Mouse (Mus musculus): ENCODE results near the gene Abcc8.

Abcc8 gene

DNA sequence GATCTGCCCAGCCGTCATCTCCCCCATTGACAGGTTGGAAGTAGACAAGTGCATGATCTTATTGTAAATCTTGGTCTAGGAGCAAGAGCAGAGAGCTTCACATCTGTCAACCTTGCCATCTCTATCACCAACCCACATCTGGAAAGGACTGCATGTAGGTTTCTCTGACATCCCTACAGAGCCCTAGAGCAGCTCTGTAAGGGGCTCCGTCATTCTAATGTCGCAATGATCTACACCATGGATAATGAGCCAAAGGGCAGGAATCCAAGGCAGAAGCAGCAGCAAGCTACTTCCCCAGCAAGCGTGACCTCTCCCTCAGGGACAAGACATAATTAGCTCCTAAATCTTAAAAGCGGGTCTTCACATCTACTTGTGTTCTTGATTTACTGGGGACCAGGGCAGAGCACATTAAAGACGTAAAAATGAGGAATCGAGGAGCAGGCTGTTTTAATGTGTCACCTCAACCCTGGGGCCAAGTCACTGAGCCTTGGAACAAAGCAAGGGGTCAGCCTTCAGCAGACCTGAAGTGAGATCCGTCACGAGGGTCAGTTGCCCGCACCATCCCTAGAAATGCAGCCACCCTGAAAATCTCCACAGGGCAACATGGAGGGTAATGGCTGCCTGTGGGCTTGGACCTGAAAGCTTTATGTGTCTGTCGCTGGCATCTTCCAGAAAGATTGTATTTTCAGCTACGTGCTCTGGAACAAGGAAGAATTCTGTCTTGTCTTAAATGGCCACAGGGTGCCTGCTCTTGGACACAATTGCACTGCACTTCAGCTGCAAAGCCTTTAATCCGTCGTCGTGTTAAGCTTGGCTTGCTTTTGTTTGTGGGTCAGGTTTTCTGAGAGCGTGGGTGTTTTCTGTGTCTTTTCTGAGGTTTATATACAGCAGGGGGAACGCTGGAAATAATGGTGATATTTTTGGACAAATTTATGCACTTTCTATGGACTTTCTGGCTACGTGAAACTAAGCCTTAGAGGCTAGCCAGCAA is 25.0 kb downstream of the Abcc8 start:
- no peak for DNase-seq

GRCm38 (mm10) chr7:46152819-46153351 is 26.9 kb downstream of the Abcc8 start:
- no peak for DNase-seq

DNA sequence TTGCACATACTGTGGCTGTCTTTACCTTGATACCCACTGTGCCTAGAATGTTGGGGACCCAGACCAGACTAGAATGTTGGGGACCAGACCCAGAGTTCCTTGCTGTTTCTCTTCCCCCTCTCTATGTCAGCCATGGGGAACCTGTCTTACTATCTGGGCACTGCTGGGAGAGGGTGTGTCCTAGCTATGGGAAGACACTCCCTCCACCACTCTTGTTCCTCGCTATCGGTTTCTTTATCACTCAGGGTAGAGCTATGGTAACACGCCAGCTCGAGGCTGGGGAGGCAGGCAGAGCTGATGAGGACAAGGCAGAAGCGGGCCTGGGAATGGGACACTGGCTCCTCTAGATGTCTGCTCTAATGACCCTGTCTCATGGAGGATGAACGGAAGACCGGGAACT is 32.4 kb downstream of the Abcc8 start:
- DNase-seq: no peak

DNA sequence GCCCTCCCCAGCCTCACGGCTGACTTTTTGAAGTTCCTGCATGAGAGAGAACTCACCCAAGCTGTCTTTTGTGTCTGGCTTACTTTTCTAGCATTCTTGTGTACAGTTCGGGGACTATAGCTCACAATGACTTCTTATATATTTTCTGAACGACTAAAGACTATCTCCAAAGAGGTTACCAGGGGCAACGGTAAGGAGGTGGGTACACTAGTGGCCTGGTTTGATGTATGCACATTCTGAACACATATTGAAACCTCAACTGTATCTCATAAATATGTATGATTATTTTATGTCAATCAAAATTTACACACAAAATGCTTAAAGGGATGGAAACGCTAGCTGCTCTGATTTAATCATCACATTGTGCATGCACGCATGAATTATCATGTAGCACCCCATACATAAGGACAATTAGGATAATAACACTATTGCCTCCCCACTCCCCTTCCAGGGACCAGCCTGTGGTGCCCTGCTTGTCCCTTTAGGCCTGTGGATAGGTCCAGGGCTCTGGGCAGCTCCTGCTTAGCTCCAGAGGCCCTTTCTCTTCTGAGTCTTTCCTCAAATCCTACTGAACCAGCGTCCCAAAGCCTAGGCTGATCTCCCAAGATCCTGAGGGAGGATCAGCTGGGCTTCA is 33.0 kb downstream of the Abcc8 start:
- DNase-seq: no peak

DNA sequence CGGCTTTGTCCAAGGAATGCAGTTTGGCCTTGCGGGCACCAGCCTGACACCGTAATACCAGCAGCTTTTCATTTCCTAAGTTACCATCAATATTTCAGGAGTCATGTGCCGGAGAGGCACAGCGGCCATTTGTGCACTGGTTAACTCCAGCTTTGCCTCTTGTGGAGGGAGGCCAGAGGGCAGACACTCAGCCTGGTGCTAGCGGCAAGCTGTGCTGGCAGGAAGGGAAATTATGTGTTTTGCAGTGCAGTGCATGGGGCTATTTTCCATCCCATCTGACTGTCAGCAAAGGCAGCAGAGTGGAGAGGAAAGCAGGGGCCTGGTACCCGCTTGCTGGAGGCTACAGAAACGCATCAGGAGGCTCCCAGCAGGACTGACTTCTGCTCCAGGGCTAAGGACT is 35.8 kb downstream of the Abcc8 start:
- DNase-seq: no peak

DNA sequence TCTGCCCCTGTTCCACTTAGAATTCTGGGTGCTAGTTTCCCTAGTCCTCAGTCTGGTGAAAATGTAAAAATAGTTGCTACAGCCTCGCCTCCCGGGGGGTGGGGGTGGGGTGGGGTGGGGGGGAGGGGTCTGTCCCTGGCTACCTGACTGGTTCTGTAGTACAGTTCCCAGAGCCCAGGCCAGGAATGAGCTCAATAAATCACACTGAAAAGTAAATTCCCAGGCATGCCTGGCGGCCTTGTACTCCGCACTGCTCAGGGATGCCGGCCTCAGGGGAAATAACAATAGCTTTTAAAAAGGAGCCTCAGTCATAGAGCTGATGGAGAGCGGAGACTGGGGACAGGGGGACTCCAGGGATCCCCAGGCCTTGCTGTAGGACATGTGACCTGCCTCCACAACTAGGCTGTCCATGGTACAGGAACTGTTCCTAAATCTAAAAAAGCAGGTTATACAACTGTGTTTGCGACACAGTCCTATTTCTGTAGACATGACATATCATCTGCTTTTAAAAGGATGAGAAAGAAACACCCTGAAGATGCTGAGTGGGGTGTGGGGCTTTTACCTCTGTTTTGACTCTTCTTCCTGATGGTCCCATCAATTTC is 41.4 kb downstream of the Abcc8 start:
- no peak for DNase-seq

DNA sequence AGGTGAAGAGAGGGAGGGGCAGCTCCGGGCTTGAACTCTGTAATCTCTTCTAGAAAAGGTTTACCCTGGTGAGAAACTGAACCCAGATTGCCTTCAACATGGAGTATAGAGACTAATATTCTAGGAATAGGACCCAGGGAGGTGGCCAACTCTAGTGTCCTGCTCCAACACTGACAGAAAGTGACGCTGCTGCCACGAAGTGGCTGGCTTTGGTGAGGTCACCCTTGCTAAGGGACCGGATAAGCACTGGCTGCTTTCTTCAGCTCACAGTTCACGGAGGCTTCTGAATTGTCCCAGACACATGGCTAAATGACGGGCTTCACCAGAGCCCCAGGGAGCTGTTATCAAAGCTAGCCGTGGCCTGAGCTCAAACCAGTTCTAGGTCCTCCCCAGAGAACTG is 46.0 kb downstream of the Abcc8 start:
- no peak for DNase-seq

GRCm38 (mm10) chr7:46132229-46132628 is 47.6 kb downstream of the Abcc8 start:
- no peak for DNase-seq

GRCm38 (mm10) chr7:46131806-46132205 is 48.0 kb downstream of the Abcc8 start:
- DNase-seq: no peak

- DNase-seq: no peak
Observed at GRCm38 (mm10) chr7:46131266-46131665, 48.6 kb downstream of the Abcc8 start.

DNA sequence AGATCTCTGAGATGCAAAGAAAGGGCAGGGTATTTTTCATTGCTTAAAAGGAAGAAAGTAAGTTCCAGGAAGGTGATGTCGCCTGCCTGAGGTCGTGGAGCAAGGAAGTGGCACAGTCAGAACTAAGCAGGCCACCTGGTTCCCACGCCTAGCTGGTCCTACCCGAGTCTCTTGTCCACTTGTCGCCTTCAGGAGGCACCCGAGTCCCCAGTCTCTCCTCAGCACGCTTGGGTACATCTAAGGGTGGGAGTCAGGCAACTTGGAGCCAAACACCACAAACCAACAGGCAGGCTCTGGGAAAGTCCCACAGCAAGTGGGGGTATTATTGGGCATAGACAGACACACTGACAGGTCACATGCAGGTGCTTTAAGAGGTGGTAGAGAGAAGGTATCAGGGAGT is 49.1 kb downstream of the Abcc8 start:
- DNase-seq: no peak

DNA sequence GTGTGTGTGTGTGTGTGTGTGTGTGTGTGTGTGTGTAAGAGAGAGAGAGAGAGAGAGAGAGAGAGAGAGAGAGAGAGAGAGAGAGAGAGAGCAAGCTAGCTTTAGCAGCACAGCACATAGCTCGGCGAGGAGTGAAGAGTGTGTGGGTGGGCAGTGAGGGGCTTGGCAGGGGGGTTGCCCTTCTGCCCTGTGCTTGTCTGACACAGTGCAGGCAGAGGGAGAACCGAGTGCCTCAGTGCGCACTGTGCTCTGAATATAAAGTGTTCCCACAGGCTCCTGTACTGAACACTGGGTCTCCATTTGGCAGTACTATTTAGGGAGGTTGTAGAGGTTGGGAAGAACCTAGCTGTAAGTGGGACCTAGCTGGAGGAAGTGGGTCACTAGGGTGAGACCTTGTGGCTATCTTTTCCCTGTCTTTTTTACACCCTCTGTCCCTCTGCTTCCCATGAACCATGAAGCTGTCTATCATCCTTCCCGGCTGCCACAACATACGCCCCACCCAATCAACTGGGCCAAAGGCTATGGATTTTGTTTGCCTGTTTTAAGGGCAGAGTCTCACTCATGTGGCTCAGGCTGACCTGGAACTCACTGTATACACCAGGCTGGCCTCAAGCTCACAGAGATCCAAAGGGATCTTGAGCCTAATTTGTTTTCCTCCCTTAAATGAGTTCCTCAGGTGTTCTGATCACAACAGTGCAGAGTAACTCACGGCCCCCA is 50.2 kb downstream of the Abcc8 start:
- no peak for DNase-seq

DNA sequence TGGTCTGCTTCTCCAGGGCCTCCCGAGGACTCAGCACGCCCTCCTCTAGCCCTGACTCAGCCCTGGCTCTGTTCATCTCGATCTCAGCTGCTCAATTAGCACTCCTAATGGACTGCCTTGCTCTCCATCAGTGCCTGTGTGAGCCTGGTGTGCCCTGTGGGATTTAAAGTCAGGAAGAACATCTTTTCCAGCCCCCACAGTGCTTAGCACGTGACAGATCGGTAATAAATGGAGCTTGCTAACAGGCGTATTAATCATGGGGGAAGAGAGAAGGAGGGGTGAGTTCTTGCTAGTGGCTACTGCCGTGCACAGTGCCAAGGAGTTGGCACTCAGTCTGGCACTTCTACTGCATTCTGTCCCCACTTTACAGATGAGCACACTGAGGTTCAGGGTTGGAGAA is 51.6 kb downstream of the Abcc8 start:
- no peak for DNase-seq

DNA sequence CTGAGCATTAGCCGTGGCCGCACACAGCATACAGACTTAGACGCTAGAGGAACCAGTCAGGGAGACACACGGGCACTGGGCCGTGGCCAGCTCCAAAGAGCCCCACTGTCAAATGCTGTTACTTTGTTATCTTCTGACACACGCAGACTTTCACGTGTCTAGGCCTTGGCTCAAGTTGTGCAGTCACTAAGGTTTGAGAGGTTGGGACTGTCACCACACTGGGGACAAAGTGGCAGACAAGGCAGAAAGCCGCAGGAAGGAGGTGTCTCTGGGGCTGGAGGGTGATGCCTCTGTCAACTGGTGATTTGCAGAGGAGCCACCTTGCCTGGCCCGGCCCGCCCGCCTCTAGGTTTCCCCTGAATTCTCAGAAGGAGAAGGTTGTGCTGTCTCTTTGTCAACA is 54.5 kb downstream of the Abcc8 start:
- DNase-seq: no peak

DNA sequence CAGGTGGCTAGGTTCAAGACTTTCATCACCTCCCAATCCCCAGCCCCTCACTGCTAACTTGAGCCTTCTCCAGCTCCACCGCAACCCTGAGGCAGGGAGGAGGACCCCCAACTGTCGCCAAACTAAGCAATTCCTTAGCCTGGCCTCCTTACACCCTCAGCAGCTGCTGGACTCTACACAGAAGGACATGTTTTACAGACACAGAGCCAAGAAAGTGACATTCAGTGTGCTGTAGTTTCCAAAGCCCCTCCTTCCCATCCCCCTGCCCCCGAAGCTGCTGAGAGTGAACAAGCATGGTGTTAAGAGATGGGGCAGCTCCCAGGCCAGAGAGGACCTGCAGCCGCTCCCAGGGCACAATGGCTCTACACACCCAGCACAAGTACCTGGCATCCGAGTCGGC is 55.4 kb downstream of the Abcc8 start:
- no peak for DNase-seq

DNA sequence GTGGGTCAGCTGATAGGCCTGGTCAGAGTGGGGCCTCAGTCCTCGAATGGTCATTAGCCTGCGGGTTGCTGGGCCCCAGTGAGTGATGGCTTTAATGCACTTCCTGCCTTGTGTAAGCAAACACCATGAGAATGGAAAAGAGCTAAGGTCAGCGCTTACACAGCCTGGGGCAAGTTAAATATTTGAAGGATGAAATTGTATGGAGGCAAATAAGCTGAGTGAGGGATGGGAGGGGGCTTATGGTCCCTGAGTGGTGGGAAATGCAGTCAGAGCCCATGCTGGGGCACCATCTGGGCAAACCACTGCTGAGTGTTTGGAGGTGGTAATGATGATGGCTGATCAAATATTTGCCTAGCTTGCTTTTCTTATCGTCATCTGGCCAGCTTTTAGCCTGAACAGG is 56.9 kb downstream of the Abcc8 start:
- no peak for DNase-seq

- no peak for DNase-seq
Observed at GRCm38 (mm10) chr7:46117035-46117434, 62.8 kb downstream of the Abcc8 start.

DNA sequence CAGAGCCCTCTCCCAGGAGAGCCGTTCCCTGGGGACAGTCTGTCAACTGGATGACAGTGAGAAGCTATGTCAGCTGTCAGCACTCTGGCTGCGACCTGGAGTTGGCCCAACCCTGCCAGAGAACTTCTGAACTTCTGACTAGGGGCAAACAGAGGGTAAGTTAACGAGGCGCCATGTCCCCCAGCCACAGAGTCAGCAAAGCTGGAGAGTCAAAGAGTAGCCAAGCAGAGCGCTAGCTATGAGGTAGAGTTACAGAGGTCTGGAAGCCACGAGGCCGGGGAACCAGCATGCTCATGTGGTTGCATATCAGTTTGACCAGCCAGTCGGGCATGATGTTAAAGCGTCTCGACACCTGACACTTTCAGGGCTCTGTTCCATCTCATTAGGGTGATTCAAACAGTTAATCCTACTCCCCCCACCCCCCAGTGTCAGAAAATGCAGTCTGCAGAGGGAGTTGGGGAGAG is 63.7 kb downstream of the Abcc8 start:
- no peak for DNase-seq

GRCm38 (mm10) chr7:46113435-46113834 is 66.4 kb downstream of the Abcc8 start:
- DNase-seq: no peak

GRCm38 (mm10) chr7:46111938-46112337 is 67.9 kb downstream of the Abcc8 start:
- no peak for DNase-seq

DNA sequence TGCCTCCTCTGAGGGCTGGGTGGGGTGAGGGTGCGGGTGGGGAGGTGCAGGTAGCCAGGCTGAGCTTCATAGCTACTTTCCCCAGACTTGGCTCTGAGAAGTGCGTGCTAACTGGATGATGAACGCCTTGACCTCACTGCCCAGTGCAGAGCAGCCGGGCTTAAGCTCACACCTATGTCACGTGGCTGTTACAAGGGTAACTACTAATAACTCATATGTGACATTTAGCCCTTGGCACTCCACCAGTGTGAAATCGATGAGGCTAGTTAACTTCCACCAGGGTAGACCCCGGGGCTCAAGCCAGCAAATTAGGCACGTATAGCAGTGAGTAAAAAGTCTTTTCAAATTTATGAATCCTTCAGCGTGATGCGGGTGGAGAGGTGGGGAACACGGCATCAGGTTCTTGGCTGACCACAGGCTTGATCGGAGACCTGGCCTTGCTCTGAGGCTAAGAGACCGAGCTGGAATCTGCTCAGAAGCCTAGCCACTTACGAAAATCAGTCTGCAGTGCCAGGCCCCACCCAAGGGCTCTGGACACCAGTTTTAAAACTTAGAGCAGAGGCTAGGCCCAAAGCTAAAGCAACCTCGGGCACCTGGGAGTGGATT is 68.5 kb downstream of the Abcc8 start:
- no peak for DNase-seq

- DNase-seq: no peak
Observed at GRCm38 (mm10) chr7:46110079-46110478, 69.8 kb downstream of the Abcc8 start.

Data from thymus, adult 18-20 months (tissue).